Mouse (Mus musculus): ENCODE results near the gene Sf3a1.

DNA sequence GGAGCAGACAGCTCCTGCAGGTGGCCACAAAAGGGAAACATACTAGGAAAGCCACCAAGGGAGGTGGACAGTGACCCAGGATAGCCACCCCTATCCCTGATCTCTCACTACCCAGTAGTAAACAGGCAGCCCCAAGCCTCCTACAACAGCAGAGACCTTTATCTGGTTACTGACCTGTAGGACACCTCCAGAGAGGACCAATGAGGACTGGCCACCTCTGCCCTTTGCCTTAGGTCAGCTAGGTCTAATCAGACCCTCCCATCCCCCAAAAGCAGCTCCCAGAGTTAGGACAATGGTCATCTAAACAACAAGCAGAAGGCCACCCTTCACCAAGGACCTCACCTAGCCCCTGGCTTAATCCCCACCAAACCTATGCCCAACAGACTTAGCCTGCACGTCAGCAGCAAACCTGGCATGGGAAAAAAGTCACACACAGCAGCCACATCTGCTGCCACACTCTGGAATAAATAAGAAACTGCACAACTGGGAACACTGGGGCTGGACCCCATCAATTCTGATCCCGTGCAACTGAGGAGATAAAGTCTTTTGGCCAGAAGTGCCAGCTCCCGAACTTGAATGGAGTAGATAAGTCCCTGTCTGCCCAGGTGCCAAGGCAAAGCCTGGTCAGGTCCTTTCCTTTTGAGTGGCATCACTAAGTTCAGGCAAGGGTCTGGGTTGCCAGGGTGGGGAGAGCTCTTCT, 42.6 kb upstream of the Sf3a1 start:
- TF ChIP-seq POLR2A (IDR thresholded peaks at IDR 0.05; ENCODE audit: control insufficient read depth, low read depth, low read length) (no peak), CTCF (IDR thresholded peaks at IDR 0.05; ENCODE audit: control insufficient read depth, insufficient read depth, insufficient replicate concordance, low read depth, low read length) (no peak)

Data from testis, adult 2 months (tissue).